Mouse (Mus musculus) frontal cortex, postnatal 10 days (tissue): Measurements from ENCODE around the gene Ptgr1.

ENCODE experiments used
- DNase-seq, 2 experiments: peaks; one replicate each; pipeline ENCODE4 v3.0.0; 2022; ENCODE audit warnings: low spot score in 2 of 2, mixed read lengths in 1 of 2

Gene Ptgr1

GRCm38 (mm10) chr4:58986540-58987190, at the start of gene Ptgr1:
Ptgr1 (minus strand) TSS chr4:58987119.
- peak; percentile 63 to 78 for DNase-seq

- no peak for DNase-seq
These were observed 48.9 kb upstream of the Ptgr1 start for GRCm38 (mm10) chr4:59035786-59036350.

GRCm38 (mm10) chr4:59034918-59035785, 48.2 kb upstream of the Ptgr1 start, which contains the start of gene Gng10:
Gng10 (plus strand) TSS chr4:59035088.
- peak; percentile 53 to 67 for DNase-seq

- DNase-seq, result no peak
These were observed 47.5 kb upstream of the Ptgr1 start for GRCm38 (mm10) chr4:59034325-59034917.

GRCm38 (mm10) chr4:59016922-59017321, 30.0 kb upstream of the Ptgr1 start:
- no peak for DNase-seq

- no peak for DNase-seq
These were observed 28.3 kb upstream of the Ptgr1 start for GRCm38 (mm10) chr4:59015181-59015580.

- DNase-seq, result no peak
These were observed 24.5 kb upstream of the Ptgr1 start for GRCm38 (mm10) chr4:59011446-59011845.

- no peak for DNase-seq
These were observed 22.8 kb upstream of the Ptgr1 start for GRCm38 (mm10) chr4:59009696-59010095.

GRCm38 (mm10) chr4:59009186-59009585, 22.3 kb upstream of the Ptgr1 start:
- DNase-seq, result no peak

- DNase-seq, result no peak
These were observed 21.1 kb upstream of the Ptgr1 start for GRCm38 (mm10) chr4:59007974-59008373.

GRCm38 (mm10) chr4:59007016-59007415, 20.1 kb upstream of the Ptgr1 start:
- DNase-seq, result no peak

- no peak for DNase-seq
These were observed 19.3 kb upstream of the Ptgr1 start for GRCm38 (mm10) chr4:59006211-59006610.

GRCm38 (mm10) chr4:59003806-59004200, 16.9 kb upstream of the Ptgr1 start:
- DNase-seq, result no peak

- DNase-seq, result peak; percentile 76 to 90
These were observed 16.3 kb upstream of the Ptgr1 start, which contains the start of gene Gm20503 for GRCm38 (mm10) chr4:59002948-59003805. Gm20503 (plus strand) TSS chr4:59003210.

GRCm38 (mm10) chr4:59000614-59001013, 13.7 kb upstream of the Ptgr1 start:
- DNase-seq, result no peak

GRCm38 (mm10) chr4:58999686-59000085, 12.8 kb upstream of the Ptgr1 start:
- DNase-seq, result peak in 1 of 2 experiments; percentile 70

GRCm38 (mm10) chr4:58998688-58999087, 11.8 kb upstream of the Ptgr1 start:
- no peak for DNase-seq

- DNase-seq, result no peak
These were observed 10.2 kb upstream of the Ptgr1 start for GRCm38 (mm10) chr4:58997081-58997480.

GRCm38 (mm10) chr4:58995251-58995693, 8.4 kb upstream of the Ptgr1 start:
- DNase-seq, result no peak

GRCm38 (mm10) chr4:58994762-58995161, 7.8 kb upstream of the Ptgr1 start, which contains the start of gene Dnajc25:
Dnajc25 (plus strand) TSS chr4:58995062.
- no peak for DNase-seq

- DNase-seq, result no peak
These were observed 5.3 kb upstream of the Ptgr1 start for GRCm38 (mm10) chr4:58992195-58992594.
